Mouse (Mus musculus) olfactory bulb, adult 2 months (tissue): ENCODE measurements around the gene Mrpl32. TPM values are rescaled to one million over a fixed set of nuclear protein-coding genes. Genes with fewer than 3 reads are reported as not detected.

ENCODE experiments used
- H3K27ac ChIP-seq: fragments of 200-500 bp; 2 replicates; pipeline ENCODE4 v1.5.1; 2012; ENCODE audit warnings: low read depth, low read length; ENCODE audit not compliant: insufficient read depth
- H3K4me1 ChIP-seq: fragments of 200-500 bp; 2 replicates; pipeline ENCODE4 v1.6.1; 2012; ENCODE audit warnings: low read length; ENCODE audit not compliant: control insufficient read depth, insufficient read depth
- H3K4me3 ChIP-seq: fragments of 200-500 bp; 2 replicates; pipeline ENCODE4 v1.5.1; 2012; ENCODE audit warnings: mild to moderate bottlenecking, low read depth, low read length, moderate library complexity; ENCODE audit not compliant: insufficient read depth
- CTCF ChIP-seq: fragments of 200-500 bp; IDR thresholded peaks from 2 replicates; pipeline ENCODE4 v1.5.1; 2012; ENCODE audit warnings: low read depth, mild to moderate bottlenecking, low read length, moderate library complexity; ENCODE audit not compliant: insufficient read depth
- POLR2A ChIP-seq: fragments of 200-500 bp; IDR thresholded peaks from 2 replicates; pipeline ENCODE4 v1.6.1; 2012; ENCODE audit warnings: mild to moderate bottlenecking, low read depth, low read length, moderate library complexity; ENCODE audit not compliant: insufficient read depth
- WGBS: fragments of 180-500 bp; shearing (Covaris S2); methylation state at CpG from one replicate; pipeline ENCODE4 v1.1.7; 2018; 5-methylcytosine and 5-hydroxymethylcytosine counted together
- polyA plus RNA-seq: library from polyadenylated mRNA; stranded (reverse); fragments of >200 nt; gene quantifications from 2 replicates; pipeline ENCODE4 v1.2.4, GENCODE M21; 2012; ENCODE audit warnings: low replicate concordance; ENCODE audit not compliant: missing spikeins, insufficient read depth, insufficient read length

The Mrpl32 gene
- polyA plus RNA-seq, 1 experiment: not detected

DNA sequence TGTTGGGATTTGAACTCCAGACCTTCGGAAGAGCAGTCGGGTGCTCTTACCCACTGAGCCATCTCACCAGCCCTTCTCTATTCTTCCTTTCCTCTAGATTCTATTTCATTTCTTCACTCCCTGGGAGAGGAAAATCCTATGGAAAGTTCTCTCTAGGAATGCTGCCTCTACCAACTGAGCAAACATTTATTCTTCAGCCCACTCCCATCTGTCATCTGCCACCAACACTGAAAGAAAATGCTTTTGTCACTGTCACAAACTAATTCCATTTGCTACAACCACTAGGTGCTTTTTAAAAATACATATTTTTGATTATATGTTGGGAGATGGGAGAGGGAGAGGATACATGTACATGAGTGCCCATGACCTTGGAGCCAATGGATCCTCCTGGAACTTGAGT lies 10.2 kb downstream of the Mrpl32 start:
- Histone ChIP-seq H3K27ac (no peak overlapping the region), H3K4me3 (no peak overlapping the region), H3K4me1 (no peaks in the 10 kb centered on the region; the same call in 1 of the 2 replicates)
- TF ChIP-seq POLR2A (no peak), CTCF (no peak)
- WGBS: 93% methylated on average over 2 of the region's 2 CpGs

GRCm38 (mm10) chr13:14580392-14580791 lies 32.6 kb downstream of the Mrpl32 start:
- Histone ChIP-seq H3K27ac (no peak overlapping the region), H3K4me3 (no peak overlapping the region), H3K4me1 (no peaks in the 10 kb centered on the region)
- no peak for TF ChIP-seq POLR2A
- TF ChIP-seq CTCF: no peak
- WGBS: 81% methylated on average over 3 of the region's 3 CpGs

- Histone ChIP-seq H3K4me3 (no peak overlapping the region), H3K4me1 (no peaks in the 10 kb centered on the region), H3K27ac (no peak overlapping the region)
- no peak for TF ChIP-seq CTCF
- TF ChIP-seq POLR2A: no peak
Observed at GRCm38 (mm10) chr13:14574128-14574527, 38.8 kb downstream of the Mrpl32 start.

GRCm38 (mm10) chr13:14561336-14561735 lies 51.6 kb downstream of the Mrpl32 start:
- no peak for TF ChIP-seq CTCF
- TF ChIP-seq POLR2A: no peak
- 95% methylated on average over 1 of the region's 1 CpGs for WGBS
- H3K4me1 ChIP-seq: no peaks in the 10 kb centered on the region
- H3K4me3 ChIP-seq: no peak overlapping the region
- H3K27ac ChIP-seq: no peak overlapping the region

Other genes starting within 250 kb of the Mrpl32 start
- gene Hecw1, start 89.9 kb downstream of the Mrpl32 start, polyA plus RNA-seq: not detected in 2 replicates
- not detected in 2 replicates for gene Psma2, start 75 bp upstream of the Mrpl32 start, polyA plus RNA-seq
- gene AW209491, start 17.0 kb upstream of the Mrpl32 start, polyA plus RNA-seq: not detected in 2 replicates